Mouse (Mus musculus): Measurements from ENCODE around the gene Rhox12.

The Rhox12 gene

DNA sequence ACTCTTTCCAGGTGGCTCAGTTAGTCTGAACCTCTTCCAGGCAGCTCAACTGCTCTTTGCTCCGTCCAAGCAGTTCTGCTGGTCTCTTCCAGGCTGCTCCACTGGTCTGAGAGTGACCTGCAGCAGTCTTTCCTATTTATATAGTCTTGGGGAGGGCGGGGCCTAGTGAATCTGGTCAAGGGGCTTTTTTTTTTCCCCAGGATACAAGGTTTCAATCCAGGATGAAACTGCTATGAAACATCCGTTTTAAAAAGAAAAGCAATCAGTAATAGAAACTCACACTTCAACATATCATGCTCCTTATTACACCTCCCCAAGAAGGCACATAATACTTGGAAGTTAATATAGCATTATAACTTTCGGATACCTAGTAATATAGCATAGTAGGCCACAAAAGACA is at the start of gene Rhox12:
TSS of gene Rhox12 (minus strand) at position 101 of the 400 bp plus-strand sequence.
- DNase-seq (ENCODE audit: inconsistent age in 2 of 2, low spot score in 1 of 2), result no peak

GRCm38 (mm10) chrX:38159097-38159496 is 48.4 kb upstream of the Rhox12 start:
- no peak for DNase-seq (ENCODE audit: inconsistent age in 2 of 2, low spot score in 1 of 2)

DNA sequence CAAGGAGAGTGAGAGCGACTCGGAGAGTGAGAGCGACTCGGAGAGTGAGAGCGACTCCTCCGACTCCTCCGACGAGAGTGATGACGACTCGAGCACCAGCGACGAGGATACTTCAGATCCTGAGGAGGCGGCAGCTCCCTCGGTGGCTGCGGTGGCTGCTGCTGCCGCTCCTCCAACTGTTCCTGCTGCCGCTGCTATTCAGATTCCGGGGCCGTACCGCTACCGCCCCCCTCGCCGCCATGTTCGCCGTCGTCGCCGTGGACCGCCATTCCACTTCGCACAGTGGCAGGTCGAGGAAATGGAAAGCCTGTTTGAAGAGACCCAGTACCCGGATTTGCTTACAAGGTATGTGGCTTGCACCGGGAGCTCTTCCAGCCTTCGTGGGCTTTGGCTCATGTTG is 10.8 kb upstream of the Rhox12 start:
- DNase-seq (ENCODE audit: inconsistent age in 2 of 2, low spot score in 1 of 2), result no peak

DNA sequence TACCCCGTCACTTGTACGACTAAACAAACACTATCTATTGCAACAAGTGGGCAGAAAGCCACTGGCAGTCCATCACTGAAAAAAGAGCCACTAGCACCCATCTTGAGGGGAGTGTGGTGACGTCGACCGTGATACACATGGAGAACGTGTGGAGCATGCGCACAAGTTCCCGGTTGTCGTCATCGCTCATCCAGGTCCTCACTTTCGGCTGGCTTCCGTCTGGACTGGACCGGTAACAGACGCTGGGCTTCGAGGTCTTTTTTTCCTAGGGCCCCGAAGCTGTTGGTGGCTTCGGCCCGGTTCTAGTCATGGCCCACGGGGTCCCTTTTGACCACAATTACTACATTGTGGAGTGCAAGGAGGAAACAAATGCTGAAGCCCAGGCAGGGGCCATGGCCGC is 10.3 kb upstream of the Rhox12 start, which contains the start of gene Rhox13:
TSS of gene Rhox13 (plus strand) at position 238 of the 400 bp plus-strand sequence.
- no peak for DNase-seq (ENCODE audit: inconsistent age in 2 of 2, low spot score in 1 of 2)

GRCm38 (mm10) chrX:38085041-38085440 is 25.7 kb downstream of the Rhox12 start, which contains the start of gene Rhox11:
Gene Rhox11, minus strand, starts transcription at chrX:38085141.
- no peak for DNase-seq (ENCODE audit: inconsistent age in 2 of 2, low spot score in 1 of 2)

DNA sequence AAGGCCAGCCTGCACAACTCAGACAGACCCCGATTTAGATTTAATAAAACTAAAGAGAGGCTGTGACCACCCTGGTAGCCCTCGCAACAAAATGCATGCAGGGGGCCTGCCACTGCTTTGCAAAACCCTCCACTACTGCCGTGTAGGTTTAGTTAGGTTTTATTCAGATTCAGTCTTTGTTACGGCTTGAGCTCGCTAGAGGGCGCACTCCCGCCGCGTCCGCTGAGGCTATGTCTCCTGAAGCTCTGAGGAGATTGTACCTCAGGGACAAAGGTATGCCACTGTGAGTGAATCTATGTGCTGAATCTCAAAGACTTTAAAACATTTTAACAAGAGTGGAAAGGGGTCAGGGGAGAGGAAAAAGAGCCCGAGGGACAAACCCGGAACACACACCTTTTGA is 26.5 kb downstream of the Rhox12 start:
- peak; percentile 60 to 80 for DNase-seq (ENCODE audit: inconsistent age in 2 of 2, low spot score in 1 of 2)

GRCm38 (mm10) chrX:38066175-38066574 is 44.5 kb downstream of the Rhox12 start, which contains the start of gene Rhox10:
Gene Rhox10, plus strand, starts transcription at chrX:38066475.
- DNase-seq (ENCODE audit: inconsistent age in 2 of 2, low spot score in 1 of 2), result no peak

GRCm38 (mm10) chrX:38061544-38061943 is 49.2 kb downstream of the Rhox12 start:
- peak in 1 of 2 experiments; percentile 36 for DNase-seq (ENCODE audit: inconsistent age in 2 of 2, low spot score in 1 of 2)

Data from adrenal gland, adult (tissue).